In the genomic region with DNA sequence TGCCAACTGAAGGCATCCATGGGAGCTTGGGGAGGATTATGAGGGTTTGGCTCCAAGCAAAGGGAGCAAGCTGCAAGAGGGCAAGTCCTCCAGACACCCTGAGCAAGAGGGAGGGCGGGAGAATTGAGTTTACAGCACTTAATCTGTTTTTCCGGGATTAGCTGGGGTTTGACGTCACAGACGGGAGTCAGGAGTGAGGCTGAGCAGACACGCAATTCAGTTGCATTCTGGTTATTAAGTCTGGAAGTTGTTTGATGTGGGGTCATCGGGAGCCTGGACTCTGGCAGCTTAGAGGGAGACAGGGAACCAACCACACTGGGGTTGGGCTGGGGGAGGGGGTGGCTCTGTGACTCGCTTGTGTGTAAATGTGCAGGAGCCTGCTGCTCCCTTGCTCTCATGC, we compare ENCODE assay signal across 17 mouse cellular contexts. TPM values are rescaled to one million over a fixed set of nuclear protein-coding genes. Genes with fewer than 3 reads are reported as not detected.
A peak's percentile ranks its signal among the peaks of the same experiment; 100 is the strongest.
DNase-seq lines count a peak whose midpoint lies in the region; ATAC-seq and TF ChIP-seq lines count a peak whose summit lies in the region.
"Had no signal": no experiment of that assay in that cellular context is flagged by ENCODE, and none has a peak within 500 bp of the region (broad histone marks: within the 10 kb centered on the region; RNA-seq: fewer than 3 reads in every experiment).

No protein-coding gene starts in this region.

- H3K27ac ChIP-seq in gastrocnemius, adult 2 months = peak overlapping the region; percentile 12; the same call in 1 of the 2 replicates
- no peak overlapping the region for H3K27ac ChIP-seq in lung, postnatal 0 days (ENCODE audit: low read length)
- H3K27ac ChIP-seq in embryonic facial prominence, embryonic 13.5 days = peak overlapping the region; percentile 13; the same call in 1 of the 2 replicates
- H3K27ac ChIP-seq: neural tube, embryonic 12.5 days had no signal

- no peak for TF ChIP-seq CTCF in gastrocnemius, adult 2 months (IDR thresholded peaks at IDR 0.05)
- TF ChIP-seq CTCF in lung, postnatal 0 days (IDR thresholded peaks at IDR 0.05) = no peak

- WGBS in lung, postnatal 0 days = 53% methylated on average over 7 of the region's 7 CpGs
- 25% methylated on average over 7 of the region's 7 CpGs for WGBS in embryonic facial prominence, embryonic 13.5 days

- H3K4me3 ChIP-seq in gastrocnemius, adult 2 months = no peak overlapping the region
- H3K4me3 ChIP-seq in lung, postnatal 0 days (ENCODE audit: low read depth, low read length) = no peak overlapping the region
- H3K4me3 ChIP-seq in embryonic facial prominence, embryonic 13.5 days = no peak overlapping the region
- H3K4me3 ChIP-seq: neural tube, embryonic 12.5 days had no signal

- H3K9me3 ChIP-seq in lung, postnatal 0 days (ENCODE audit: low read length) = no peaks in the 10 kb centered on the region
- no peaks in the 10 kb centered on the region for H3K9me3 ChIP-seq in embryonic facial prominence, embryonic 13.5 days
- H3K9me3 ChIP-seq: neural tube, embryonic 12.5 days had no signal

- no peaks in the 10 kb centered on the region for H3K36me3 ChIP-seq in lung, postnatal 0 days (ENCODE audit: insufficient read depth, low read length)
- H3K36me3 ChIP-seq in embryonic facial prominence, embryonic 13.5 days = no peaks in the 10 kb centered on the region
- H3K36me3 ChIP-seq: neural tube, embryonic 12.5 days had no signal

- H3K9ac ChIP-seq in lung, postnatal 0 days (replicated peaks; ENCODE audit: low read depth) = no peak overlapping the region
- no peak overlapping the region for H3K9ac ChIP-seq in embryonic facial prominence, embryonic 13.5 days
- H3K9ac ChIP-seq: lung, embryonic 14.5 days; neural tube, embryonic 12.5 days had no signal

- no peak for TF ChIP-seq EP300 in lung, postnatal 0 days (IDR thresholded peaks at IDR 0.05)

- H3K27me3 ChIP-seq in lung, postnatal 0 days (replicated peaks; ENCODE audit: insufficient read depth, low read length) = no peaks in the 10 kb centered on the region
- H3K27me3 ChIP-seq in embryonic facial prominence, embryonic 13.5 days = no peaks in the 10 kb centered on the region
- H3K27me3 ChIP-seq: neural tube, embryonic 12.5 days had no signal

- no peak overlapping the region for H3K4me2 ChIP-seq in lung, postnatal 0 days (replicated peaks; ENCODE audit: low read depth, low read length)
- no peak overlapping the region for H3K4me2 ChIP-seq in embryonic facial prominence, embryonic 13.5 days
- H3K4me2 ChIP-seq: lung, embryonic 14.5 days; neural tube, embryonic 12.5 days had no signal

- H3K4me1 ChIP-seq in lung, postnatal 0 days (ENCODE audit: insufficient read depth, low read depth, low read length) = peaks cover 8% of the 10 kb centered on the region
- peaks cover 37% of the 10 kb centered on the region for H3K4me1 ChIP-seq in embryonic facial prominence, embryonic 13.5 days

- ATAC-seq in lung, postnatal 0 days = no peak
- ATAC-seq in embryonic facial prominence, embryonic 13.5 days (ENCODE audit: insufficient number of reproducible peaks, insufficient read depth, low FRiP score, low TSS enrichment, low read depth) = no peak
- ATAC-seq in erythroblast, adult 5-6 weeks (replicated peaks; ENCODE audit: low FRiP score, poor library complexity, severe bottlenecking) = no peak
- ATAC-seq: forebrain, embryonic 16.5 days had no signal

- intact Hi-C loops in gastrocnemius, adult 2 months (cut with DNase I) = no loop called here
- intact Hi-C loops in gastrocnemius, postnatal 14 days (cut with DNase I; ENCODE audit: low total_unique reads) = no loop called here

- no peak for DNase-seq in gastrocnemius, adult 2 months
- DNase-seq in gastrocnemius, postnatal 14 days = no peak
- peak; percentile 36 for DNase-seq in lung, postnatal 0 days (ENCODE audit: low spot score)
- DNase-seq in lung, postnatal 36 days = no peak
- DNase-seq in retina, postnatal 1 day = peak; percentile 61
- no peak for DNase-seq in spleen, adult 18-20 months
- DNase-seq: adrenal gland, adult 2 months; cerebellum, adult 9-11 months; gastrocnemius, postnatal 10 days; heart, postnatal 36 days; kidney, postnatal 14 days; lung, embryonic 14.5 days; right cerebral cortex, adult 18-20 months had no signal

RNA-seq across cellular contexts. Expression of gene Arl6ip4, which starts 43.6 kb away (rescaled TPM):
- total RNA-seq in gastrocnemius, adult 2 months (2021) = 10 to 100 TPM; 38.3 to 41.2 TPM
- total RNA-seq in gastrocnemius, postnatal 14 days (2021) = 10 to 100 TPM; 42.8 to 46.5 TPM
- polyA plus RNA-seq in lung, postnatal 0 days (2015; fragmentation: Nextera tagmentation; extraction: Ambion mirVana) = 92.2 and 99.7 TPM in 2 replicates
- 113 and 122 TPM in 2 replicates for polyA plus RNA-seq in embryonic facial prominence, embryonic 13.5 days (2015; fragmentation: Nextera tagmentation; extraction: Ambion mirVana)
- total RNA-seq in erythroblast, adult 5-6 weeks (2015; ENCODE audit: low replicate concordance) = 18.4 and 22.9 TPM in 2 replicates
- 12.2 and 65.1 TPM in 2 replicates for total RNA-seq in erythroblast, adult 5-6 weeks (2017; ENCODE audit: low replicate concordance)

RNA-seq across cellular contexts. Expression of gene Ogfod2, which starts 47.4 kb away (rescaled TPM):
- 10 to 100 TPM; 11.7 to 12.2 TPM for total RNA-seq in gastrocnemius, adult 2 months (2021)
- total RNA-seq in gastrocnemius, postnatal 14 days (2021) = 1 to 10 TPM; 6.8 to 8.8 TPM
- 27.4 and 29.4 TPM in 2 replicates for polyA plus RNA-seq in lung, postnatal 0 days (2015; fragmentation: Nextera tagmentation; extraction: Ambion mirVana)
- 18.8 and 20.7 TPM in 2 replicates for polyA plus RNA-seq in embryonic facial prominence, embryonic 13.5 days (2015; fragmentation: Nextera tagmentation; extraction: Ambion mirVana)
- 4.8 and 6.9 TPM in 2 replicates for total RNA-seq in erythroblast, adult 5-6 weeks (2015; ENCODE audit: low replicate concordance)
- total RNA-seq in erythroblast, adult 5-6 weeks (2017; ENCODE audit: low replicate concordance) = 13.9 and 19.9 TPM in 2 replicates

Comparison
In these comparisons a context has a peak if more than half of its experiments do, and no peak if none do; other contexts are left out.
1. DNase-seq: peak in lung, postnatal 0 days (single experiment) and retina, postnatal 1 day (single experiment); none in gastrocnemius, adult 2 months (single experiment), gastrocnemius, postnatal 14 days (single experiment), lung, postnatal 36 days (single experiment) and spleen, adult 18-20 months (0 of 2).